Mouse (Mus musculus): Measurements from ENCODE around the gene Optc.

The Optc gene

GRCm38 (mm10) chr1:133917456-133918087, 9.8 kb upstream of the Optc start:
- peak; percentile 54 for DNase-seq

DNA sequence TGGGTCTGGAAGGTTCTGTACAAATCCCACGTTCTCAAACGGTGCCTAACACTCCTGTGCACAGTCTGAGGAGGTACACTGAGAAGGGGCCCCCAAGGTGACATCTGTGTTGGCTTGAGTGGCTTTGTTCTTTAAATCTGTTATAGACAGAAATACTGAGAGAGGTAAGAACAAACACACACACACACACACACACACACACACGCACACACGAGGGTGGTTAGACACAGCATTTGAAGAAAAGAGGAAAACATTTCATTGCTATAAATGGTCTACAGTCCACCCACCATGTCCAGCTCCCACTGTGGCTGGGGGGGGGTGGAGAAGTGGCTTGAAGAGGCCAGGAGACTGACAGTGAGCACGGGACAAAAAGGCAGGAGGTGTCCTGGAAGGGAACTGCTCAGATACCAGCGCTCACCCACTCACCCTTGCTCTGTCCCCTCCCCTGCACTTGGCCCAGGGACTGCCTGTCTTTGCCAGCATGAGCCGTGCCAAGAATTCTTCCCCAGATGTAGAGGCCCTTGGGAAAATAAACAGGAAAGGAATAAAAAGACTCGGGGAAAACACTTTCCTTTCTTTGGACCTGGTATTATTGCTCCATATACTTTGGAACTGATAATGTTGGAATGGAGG, 8.0 kb upstream of the Optc start:
- peak; percentile 84 for DNase-seq

- peak; percentile 2 for DNase-seq
These were observed 7.3 kb upstream of the Optc start for GRCm38 (mm10) chr1:133915115-133915514.

GRCm38 (mm10) chr1:133913018-133913417, 5.2 kb upstream of the Optc start:
- no peak for DNase-seq

- peak; percentile 52 for DNase-seq
These were observed 3.7 kb upstream of the Optc start for GRCm38 (mm10) chr1:133911456-133911855.

GRCm38 (mm10) chr1:133911008-133911407, 3.2 kb upstream of the Optc start:
- no peak for DNase-seq

DNA sequence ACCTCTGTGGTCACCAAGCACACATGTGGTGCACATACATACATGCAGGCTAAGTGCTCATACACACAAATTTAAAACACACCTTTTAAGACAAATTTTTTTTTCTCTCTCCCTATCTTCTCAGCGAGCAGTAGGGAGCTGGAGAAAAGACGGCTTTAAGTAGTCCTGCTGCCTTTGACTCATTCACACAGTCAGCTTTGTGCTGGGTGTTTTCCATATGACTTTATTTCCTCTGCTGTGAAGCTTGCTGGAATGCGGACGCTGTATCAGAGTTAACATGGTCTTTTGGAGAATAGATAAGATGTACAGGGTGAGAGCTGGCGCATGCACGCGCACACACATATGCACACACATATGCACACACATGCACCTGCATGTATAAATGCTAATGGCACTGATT, 2.3 kb upstream of the Optc start:
- no peak for DNase-seq

DNA sequence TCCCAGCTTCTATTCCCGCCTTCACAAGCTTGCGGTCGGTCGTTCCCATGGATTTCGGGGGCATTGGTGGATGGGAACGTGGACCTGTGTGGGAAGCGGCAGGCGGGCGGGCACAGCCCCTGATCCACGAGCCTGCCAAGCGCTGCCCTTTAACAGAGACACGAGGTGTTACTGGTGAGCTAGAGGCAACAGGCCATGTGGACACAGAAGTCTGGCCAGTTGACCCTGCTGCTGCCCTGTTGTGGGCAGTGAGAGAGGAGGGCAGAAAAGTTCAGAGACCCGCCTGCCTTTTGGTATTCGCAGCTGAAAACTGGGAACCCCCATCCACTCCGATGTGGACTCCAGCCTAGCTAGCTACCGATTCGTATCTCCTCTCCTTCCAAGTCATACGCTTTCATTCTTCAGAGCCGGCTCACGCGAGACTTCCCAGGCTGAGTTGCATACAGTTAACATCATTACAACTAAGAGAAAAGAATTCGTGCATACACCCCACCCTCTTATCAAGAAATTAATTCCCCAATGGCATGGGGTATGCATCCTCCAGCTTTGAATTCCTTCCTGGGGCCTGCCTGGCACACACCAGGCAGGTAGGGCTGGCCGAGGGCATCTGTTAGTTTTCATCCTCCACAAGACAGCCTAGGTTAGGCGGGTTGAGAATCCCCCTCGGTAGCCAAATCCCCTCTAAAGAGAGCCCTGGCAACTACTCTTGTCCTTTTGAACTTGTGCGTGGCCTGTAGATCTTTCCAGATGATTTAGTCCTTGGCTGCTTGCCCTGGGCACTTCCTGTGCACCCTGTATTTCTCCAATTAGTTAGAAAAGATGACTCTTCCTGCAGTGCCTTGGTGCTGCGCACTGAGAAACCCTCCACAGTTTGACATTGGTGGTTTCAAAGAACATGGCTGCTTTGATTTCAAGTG, 1.1 kb upstream of the Optc start:
- peak; percentile 66 for DNase-seq

GRCm38 (mm10) chr1:133906420-133906819, 1.4 kb downstream of the Optc start:
- DNase-seq, result no peak

- no peak for DNase-seq
These were observed 7.0 kb downstream of the Optc start for GRCm38 (mm10) chr1:133900825-133901224.

- DNase-seq, result no peak
These were observed 8.7 kb downstream of the Optc start for GRCm38 (mm10) chr1:133899043-133899542.

GRCm38 (mm10) chr1:133897293-133897692, 10.5 kb downstream of the Optc start:
- no peak for DNase-seq

GRCm38 (mm10) chr1:133891489-133891888, 16.3 kb downstream of the Optc start:
- peak; percentile 47 for DNase-seq

DNA sequence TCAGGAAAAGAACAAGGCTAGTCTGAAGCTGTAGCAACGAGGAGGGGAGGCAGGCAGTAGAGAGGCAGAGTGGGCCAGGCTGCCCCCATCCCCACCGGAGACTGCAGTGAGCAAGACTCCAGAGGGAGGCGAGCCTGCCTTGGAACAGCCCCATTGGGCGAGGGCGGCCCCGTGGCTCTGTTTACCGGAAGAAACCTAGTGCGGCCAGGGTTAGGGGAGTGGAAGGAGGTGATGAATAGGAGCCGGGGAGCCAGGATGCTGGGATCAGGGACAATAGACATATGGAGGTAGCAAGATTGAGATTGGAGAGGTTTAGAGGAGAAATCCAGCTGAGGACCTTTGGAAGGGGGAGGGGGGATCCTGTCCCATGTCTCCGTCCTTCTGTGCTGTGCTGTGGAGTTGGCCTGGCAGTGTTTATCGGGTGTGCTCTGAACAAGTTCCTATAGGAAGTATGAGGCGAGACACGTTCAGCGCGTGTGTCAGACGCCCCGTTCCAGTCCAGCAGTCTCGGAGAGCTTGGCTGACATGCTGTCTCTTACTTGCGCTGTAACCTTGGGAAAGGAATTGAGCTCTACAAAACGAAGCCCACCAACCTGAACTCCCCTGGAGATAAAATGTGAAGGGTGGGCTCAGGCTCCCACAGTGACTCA, 17.7 kb downstream of the Optc start:
- DNase-seq, result no peak

DNA sequence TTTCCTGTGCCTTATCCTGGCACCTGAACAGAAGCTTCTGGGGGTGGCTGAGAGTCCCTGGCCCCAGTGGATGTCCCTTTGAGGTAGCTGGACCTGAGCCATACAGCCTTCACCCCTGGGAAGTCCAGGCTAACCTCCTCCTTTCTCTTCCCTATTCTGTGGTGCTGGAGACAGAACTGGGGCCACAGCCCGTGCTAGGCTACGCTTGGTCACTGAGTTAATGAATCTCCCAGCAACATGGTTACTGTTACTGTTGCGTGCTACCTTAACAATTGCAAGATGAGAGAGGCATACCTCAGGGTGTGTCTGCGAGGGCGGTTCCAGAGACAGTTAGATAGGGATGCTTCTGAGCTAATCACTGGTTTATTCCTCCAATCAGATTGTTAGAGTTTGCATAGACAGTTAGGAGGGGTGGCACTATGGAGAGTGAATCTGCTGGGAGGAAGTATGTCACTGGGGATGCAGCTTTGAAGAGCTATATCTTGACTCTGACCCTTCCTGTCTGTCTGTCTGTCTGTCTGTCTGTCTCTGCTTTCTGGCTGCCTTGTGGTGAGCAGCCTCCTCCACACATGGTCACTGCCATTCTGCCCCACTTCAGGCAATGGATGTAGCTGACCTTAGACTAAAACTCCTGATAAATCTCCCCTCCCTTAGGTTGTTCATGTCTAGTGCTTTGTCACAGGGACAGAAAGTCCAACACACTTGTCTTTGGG, 20.1 kb downstream of the Optc start:
- DNase-seq, result no peak

GRCm38 (mm10) chr1:133887044-133887443, 20.8 kb downstream of the Optc start:
- no peak for DNase-seq

- DNase-seq, result no peak
These were observed 21.4 kb downstream of the Optc start for GRCm38 (mm10) chr1:133886431-133886830.

GRCm38 (mm10) chr1:133885811-133886210, 22.0 kb downstream of the Optc start:
- DNase-seq, result no peak

GRCm38 (mm10) chr1:133884746-133885145, 23.1 kb downstream of the Optc start:
- no peak for DNase-seq

- DNase-seq, result no peak
These were observed 23.7 kb downstream of the Optc start for GRCm38 (mm10) chr1:133884090-133884489.

DNA sequence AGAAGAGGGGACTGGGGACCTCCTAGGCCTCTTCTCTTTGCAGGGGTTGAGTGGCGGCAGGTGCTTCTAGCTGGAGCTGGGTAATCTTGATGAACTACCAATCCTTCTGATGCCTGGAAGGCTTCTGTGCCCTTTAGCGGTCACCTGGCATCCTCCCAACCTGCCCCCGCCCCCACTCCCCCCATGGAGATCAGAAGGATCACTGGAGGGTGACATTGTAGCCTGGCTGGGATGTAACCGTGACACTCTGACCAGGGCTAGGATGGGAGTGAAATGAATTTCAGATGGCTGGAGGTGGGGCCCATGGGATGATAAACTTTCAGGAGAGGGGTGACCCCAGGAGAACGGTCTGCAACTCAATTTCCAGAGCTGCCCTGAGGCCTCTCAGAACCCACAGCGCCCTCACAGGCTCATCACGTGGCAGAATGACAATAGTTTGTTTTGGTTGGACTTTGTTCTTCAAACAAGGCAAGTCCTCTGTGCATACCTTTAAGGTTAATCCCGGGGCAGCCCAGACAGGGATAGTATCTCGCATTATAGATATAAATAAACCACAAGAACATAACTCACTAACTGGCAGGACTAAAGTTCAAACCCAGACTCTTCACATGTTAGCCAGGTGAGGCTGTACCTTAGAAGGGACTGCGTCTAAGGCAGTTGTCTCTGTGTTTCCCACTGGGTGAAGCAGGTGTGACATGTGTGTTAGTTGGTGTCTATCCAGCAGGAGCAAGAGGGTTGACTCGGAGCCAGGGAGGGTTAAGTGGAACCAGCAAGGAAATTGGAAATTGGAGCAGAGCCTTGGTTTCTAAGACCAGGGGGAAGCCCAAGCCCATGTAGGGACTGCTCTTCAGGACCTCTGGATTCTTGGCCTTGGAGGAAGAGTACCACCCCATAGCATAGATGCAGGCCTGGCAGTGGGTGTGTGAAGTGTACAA, 25.2 kb downstream of the Optc start:
- peak; percentile 33 for DNase-seq

Data from kidney, adult 18-20 months (tissue).